In the genomic region with DNA sequence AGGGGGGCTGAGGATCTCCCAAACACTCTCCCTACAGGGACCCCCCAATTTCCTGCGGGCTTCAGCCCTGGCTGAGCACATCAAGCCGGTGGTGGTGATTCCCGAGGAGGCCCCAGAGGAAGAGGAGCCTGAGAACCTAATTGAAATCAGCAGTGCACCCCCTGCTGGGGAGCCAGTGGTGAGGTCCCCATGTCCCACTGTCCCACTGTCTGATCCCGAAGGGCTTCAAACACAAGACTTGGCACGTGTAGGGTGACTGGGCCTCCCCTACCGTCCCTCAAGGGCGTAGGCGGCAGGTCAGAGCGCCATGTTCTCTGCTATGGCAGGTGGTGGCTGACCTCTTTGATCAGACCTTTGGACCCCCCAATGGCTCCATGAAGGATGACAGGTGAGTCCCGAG, we compare ENCODE assay signal across 11 mouse cellular contexts. TPM values are rescaled to one million over a fixed set of nuclear protein-coding genes. Genes with fewer than 3 reads are reported as not detected.
A peak's percentile ranks its signal among the peaks of the same experiment; 100 is the strongest.
DNase-seq lines count a peak whose midpoint lies in the region; ATAC-seq and TF ChIP-seq lines count a peak whose summit lies in the region.
"Had no signal": no experiment of that assay in that cellular context is flagged by ENCODE, and none has a peak within 500 bp of the region (broad histone marks: within the 10 kb centered on the region; RNA-seq: fewer than 3 reads in every experiment).

No protein-coding gene starts in this region.

- H3K4me2 ChIP-seq in intestine, postnatal 0 days (replicated peaks; ENCODE audit: low read depth): no peak overlapping the region
- H3K4me2 ChIP-seq in intestine, embryonic 15.5 days (replicated peaks): no peak overlapping the region
- H3K4me2 ChIP-seq: heart, embryonic 13.5 days; liver, embryonic 15.5 days had no signal

- no peak overlapping the region for H3K9ac ChIP-seq in intestine, postnatal 0 days (ENCODE audit: low read depth, low read length)
- no peak overlapping the region for H3K9ac ChIP-seq in intestine, embryonic 15.5 days
- H3K9ac ChIP-seq: heart, embryonic 13.5 days; liver, embryonic 15.5 days had no signal

- no peaks in the 10 kb centered on the region for H3K4me1 ChIP-seq in intestine, postnatal 0 days (replicated peaks; ENCODE audit: control insufficient read depth, insufficient read depth, low read length)
- peaks cover 16% of the 10 kb centered on the region for H3K4me1 ChIP-seq in intestine, embryonic 15.5 days (replicated peaks)
- peaks cover 18% of the 10 kb centered on the region; the same call in 1 of the 2 replicates for H3K4me1 ChIP-seq in limb, embryonic 10.5 days

- H3K27me3 ChIP-seq in intestine, postnatal 0 days (replicated peaks; ENCODE audit: control insufficient read depth, insufficient read depth, low read length): no peaks in the 10 kb centered on the region
- H3K27me3 ChIP-seq in intestine, embryonic 15.5 days (replicated peaks): no peaks in the 10 kb centered on the region
- no peaks in the 10 kb centered on the region for H3K27me3 ChIP-seq in limb, embryonic 10.5 days (ENCODE audit: low read depth, poor library complexity, severe bottlenecking)
- H3K27me3 ChIP-seq: heart, embryonic 13.5 days; liver, embryonic 15.5 days had no signal

- ATAC-seq in intestine, postnatal 0 days: no peak
- no peak for ATAC-seq in intestine, embryonic 15.5 days
- no peak for ATAC-seq in megakaryocyte progenitor cell, adult 5-6 weeks (replicated peaks; ENCODE audit: poor library complexity)

- peak; percentile 39 for TF ChIP-seq CTCF in intestine, postnatal 0 days (IDR thresholded peaks at IDR 0.05; ENCODE audit: low read depth)

- no peak overlapping the region for H3K27ac ChIP-seq in intestine, postnatal 0 days (ENCODE audit: low read depth, low read length)
- H3K27ac ChIP-seq in intestine, embryonic 15.5 days: no peak overlapping the region
- 0 out of 2 replicates have a peak overlapping the region, but pooled peaks have one; percentile 31 for H3K27ac ChIP-seq in limb, embryonic 10.5 days
- H3K27ac ChIP-seq: heart, embryonic 13.5 days; liver, embryonic 15.5 days had no signal

- no peaks in the 10 kb centered on the region for H3K9me3 ChIP-seq in intestine, postnatal 0 days (ENCODE audit: control insufficient read depth)
- no peaks in the 10 kb centered on the region for H3K9me3 ChIP-seq in intestine, embryonic 15.5 days
- H3K9me3 ChIP-seq in limb, embryonic 10.5 days (replicated peaks): no peaks in the 10 kb centered on the region
- H3K9me3 ChIP-seq: heart, embryonic 13.5 days; liver, embryonic 15.5 days had no signal

- peak; percentile 51 to 70 for DNase-seq in adrenal gland, postnatal 36 days
- DNase-seq in adrenal gland, postnatal 10 days: no peak
- DNase-seq in ovary, postnatal 36 days (ENCODE audit: low spot score): peak; percentile 45
- no peak for DNase-seq in ovary, postnatal 10 days (ENCODE audit: low spot score)
- DNase-seq in limb, embryonic 10.5 days (ENCODE audit: low spot score): no peak
- DNase-seq: cerebellum, adult 8-10 months had no signal

- 73% methylated on average over 10 of the region's 10 CpGs for WGBS in intestine, postnatal 0 days
- 79% methylated on average over 10 of the region's 10 CpGs for WGBS in intestine, embryonic 15.5 days
- whole genome bisulfite sequencing in limb, embryonic 10.5 days: 87% methylated on average over 10 of the region's 10 CpGs

- peaks cover 56% of the 10 kb centered on the region for H3K36me3 ChIP-seq in intestine, postnatal 0 days (ENCODE audit: control insufficient read depth, insufficient read depth)
- peaks cover 10% of the 10 kb centered on the region; the same call in 1 of the 2 replicates for H3K36me3 ChIP-seq in intestine, embryonic 15.5 days
- H3K36me3 ChIP-seq in limb, embryonic 10.5 days: 0 out of 2 replicates have a peak, but pooled peaks cover 3% of the 10 kb centered on the region
- H3K36me3 ChIP-seq: heart, embryonic 13.5 days had no signal

- no peak overlapping the region for H3K4me3 ChIP-seq in intestine, postnatal 0 days (ENCODE audit: low read depth, low read length)
- H3K4me3 ChIP-seq in intestine, embryonic 15.5 days (replicated peaks): no peak overlapping the region
- no peak overlapping the region for H3K4me3 ChIP-seq in limb, embryonic 10.5 days
- H3K4me3 ChIP-seq: heart, embryonic 13.5 days; liver, embryonic 15.5 days had no signal

RNA-seq across cellular contexts. Expression of a gene that starts 22.8 kb away (rescaled TPM):
- 10 to 100 TPM; 15.1 to 18.4 TPM for total RNA-seq in adrenal gland, postnatal 36 days (2021)
- total RNA-seq in adrenal gland, postnatal 10 days (2021): 10 to 100 TPM; 18.2 to 22.5 TPM
- polyA plus RNA-seq in intestine, postnatal 0 days (2015; fragmentation: Nextera tagmentation; extraction: Ambion mirVana): 18.3 and 22.6 TPM in 2 replicates
- 26.0 and 29.3 TPM in 2 replicates for polyA plus RNA-seq in intestine, embryonic 15.5 days (2015; fragmentation: Nextera tagmentation; extraction: Ambion mirVana)
- polyA plus RNA-seq in limb, embryonic 10.5 days (2016; fragmentation: Nextera tagmentation; extraction: Ambion mirVana): 7.1 and 8.3 TPM in 2 replicates
- 4.9 and 6.9 TPM in 2 replicates for total RNA-seq in megakaryocyte progenitor cell, adult 5-6 weeks (2015)
- 14.2 and 16.0 TPM in 2 replicates for total RNA-seq in megakaryocyte progenitor cell, adult 5-6 weeks (2017)

RNA-seq across cellular contexts. Expression of a gene that starts 35.9 kb away (rescaled TPM):
- 100 to 1,000 TPM in 1 of 2 experiments, 10 to 100 TPM in 1; 93.1 to 188 TPM for total RNA-seq in adrenal gland, postnatal 36 days (2021)
- total RNA-seq in adrenal gland, postnatal 10 days (2021): 10 to 100 TPM; 41.1 to 58.1 TPM
- polyA plus RNA-seq in intestine, postnatal 0 days (2015; fragmentation: Nextera tagmentation; extraction: Ambion mirVana): 16.7 and 17.8 TPM in 2 replicates
- polyA plus RNA-seq in intestine, embryonic 15.5 days (2015; fragmentation: Nextera tagmentation; extraction: Ambion mirVana): 28.2 and 28.8 TPM in 2 replicates
- polyA plus RNA-seq in limb, embryonic 10.5 days (2016; fragmentation: Nextera tagmentation; extraction: Ambion mirVana): 40.5 and 42.6 TPM in 2 replicates
- 11.4 and 14.8 TPM in 2 replicates for total RNA-seq in megakaryocyte progenitor cell, adult 5-6 weeks (2015)
- 15.2 and 15.6 TPM in 2 replicates for total RNA-seq in megakaryocyte progenitor cell, adult 5-6 weeks (2017)

Comparison
In these comparisons a context has a peak if more than half of its experiments do, and no peak if none do; other contexts are left out.
1. DNase-seq: peak in adrenal gland, postnatal 36 days (2 of 2) and ovary, postnatal 36 days (single experiment); none in adrenal gland, postnatal 10 days (single experiment), ovary, postnatal 10 days (single experiment) and limb, embryonic 10.5 days (single experiment).